Mouse (Mus musculus): ENCODE data around the gene 1810062G17Rik. TPM values are rescaled to one million over a fixed set of nuclear protein-coding genes. Genes with fewer than 3 reads are reported as not detected.

1810062G17Rik gene
- total RNA-seq, 4 experiments from 2014 or later: 0.50 TPM; not detected in 3

- DNase-seq (ENCODE audit: low spot score in 2 of 2): no peak
Observed at GRCm38 (mm10) chr3:36476261-36477155, 771 bp downstream of the 1810062G17Rik start.

- peak in 1 of 2 experiments; percentile 60 for DNase-seq (ENCODE audit: low spot score in 2 of 2)
Observed at GRCm38 (mm10) chr3:36478776-36479175, 3.0 kb downstream of the 1810062G17Rik start.

GRCm38 (mm10) chr3:36480486-36480885, 4.7 kb downstream of the 1810062G17Rik start:
- no peak for DNase-seq (ENCODE audit: low spot score in 2 of 2)

GRCm38 (mm10) chr3:36481776-36482193, 6.0 kb downstream of the 1810062G17Rik start:
- DNase-seq (ENCODE audit: low spot score in 2 of 2): no peak

- no peak for DNase-seq (ENCODE audit: low spot score in 2 of 2)
Observed at GRCm38 (mm10) chr3:36482940-36483339, 7.2 kb downstream of the 1810062G17Rik start.

GRCm38 (mm10) chr3:36484292-36484691, 8.6 kb downstream of the 1810062G17Rik start:
- no peak for DNase-seq (ENCODE audit: low spot score in 2 of 2)

GRCm38 (mm10) chr3:36486176-36486575, 10.4 kb downstream of the 1810062G17Rik start:
- DNase-seq (ENCODE audit: low spot score in 2 of 2): no peak

GRCm38 (mm10) chr3:36486881-36487280, 11.1 kb downstream of the 1810062G17Rik start:
- DNase-seq (ENCODE audit: low spot score in 2 of 2): no peak

- DNase-seq (ENCODE audit: low spot score in 2 of 2): no peak
Observed at GRCm38 (mm10) chr3:36488367-36488766, 12.6 kb downstream of the 1810062G17Rik start.

- DNase-seq (ENCODE audit: low spot score in 2 of 2): no peak
Observed at GRCm38 (mm10) chr3:36488899-36489589, 13.3 kb downstream of the 1810062G17Rik start.

GRCm38 (mm10) chr3:36489590-36489910, 13.8 kb downstream of the 1810062G17Rik start:
- DNase-seq (ENCODE audit: low spot score in 2 of 2): no peak

- no peak for DNase-seq (ENCODE audit: low spot score in 2 of 2)
Observed at GRCm38 (mm10) chr3:36491535-36491934, 15.8 kb downstream of the 1810062G17Rik start.

- no peak for DNase-seq (ENCODE audit: low spot score in 2 of 2)
Observed at GRCm38 (mm10) chr3:36492716-36493391, 17.1 kb downstream of the 1810062G17Rik start.

- no peak for DNase-seq (ENCODE audit: low spot score in 2 of 2)
Observed at GRCm38 (mm10) chr3:36493641-36494283, 18.0 kb downstream of the 1810062G17Rik start.

GRCm38 (mm10) chr3:36494613-36495012, 18.9 kb downstream of the 1810062G17Rik start:
- no peak for DNase-seq (ENCODE audit: low spot score in 2 of 2)

- peak; percentile 66 to 91 for DNase-seq (ENCODE audit: low spot score in 2 of 2)
Observed at GRCm38 (mm10) chr3:36495436-36495835, 19.7 kb downstream of the 1810062G17Rik start.

GRCm38 (mm10) chr3:36496273-36496672, 20.5 kb downstream of the 1810062G17Rik start:
- no peak for DNase-seq (ENCODE audit: low spot score in 2 of 2)

GRCm38 (mm10) chr3:36496746-36497145, 21.0 kb downstream of the 1810062G17Rik start:
- DNase-seq (ENCODE audit: low spot score in 2 of 2): peak in 1 of 2 experiments; percentile 59

GRCm38 (mm10) chr3:36498224-36498623, 22.5 kb downstream of the 1810062G17Rik start:
- no peak for DNase-seq (ENCODE audit: low spot score in 2 of 2)

GRCm38 (mm10) chr3:36499418-36499817, 23.7 kb downstream of the 1810062G17Rik start:
- DNase-seq (ENCODE audit: low spot score in 2 of 2): no peak

- DNase-seq (ENCODE audit: low spot score in 2 of 2): no peak
Observed at GRCm38 (mm10) chr3:36500976-36501375, 25.2 kb downstream of the 1810062G17Rik start.

Data from left cerebral cortex, adult 8-10 months (tissue).